Mouse (Mus musculus): ENCODE results near the gene Lin7b. TPM values are rescaled to one million over a fixed set of nuclear protein-coding genes. Genes with fewer than 3 reads are reported as not detected.

Gene Lin7b
- 1 to 10 TPM in 1 of 2 experiments, under 1 TPM in 1; 0.97 to 1.1 TPM for total RNA-seq (2021)

DNA sequence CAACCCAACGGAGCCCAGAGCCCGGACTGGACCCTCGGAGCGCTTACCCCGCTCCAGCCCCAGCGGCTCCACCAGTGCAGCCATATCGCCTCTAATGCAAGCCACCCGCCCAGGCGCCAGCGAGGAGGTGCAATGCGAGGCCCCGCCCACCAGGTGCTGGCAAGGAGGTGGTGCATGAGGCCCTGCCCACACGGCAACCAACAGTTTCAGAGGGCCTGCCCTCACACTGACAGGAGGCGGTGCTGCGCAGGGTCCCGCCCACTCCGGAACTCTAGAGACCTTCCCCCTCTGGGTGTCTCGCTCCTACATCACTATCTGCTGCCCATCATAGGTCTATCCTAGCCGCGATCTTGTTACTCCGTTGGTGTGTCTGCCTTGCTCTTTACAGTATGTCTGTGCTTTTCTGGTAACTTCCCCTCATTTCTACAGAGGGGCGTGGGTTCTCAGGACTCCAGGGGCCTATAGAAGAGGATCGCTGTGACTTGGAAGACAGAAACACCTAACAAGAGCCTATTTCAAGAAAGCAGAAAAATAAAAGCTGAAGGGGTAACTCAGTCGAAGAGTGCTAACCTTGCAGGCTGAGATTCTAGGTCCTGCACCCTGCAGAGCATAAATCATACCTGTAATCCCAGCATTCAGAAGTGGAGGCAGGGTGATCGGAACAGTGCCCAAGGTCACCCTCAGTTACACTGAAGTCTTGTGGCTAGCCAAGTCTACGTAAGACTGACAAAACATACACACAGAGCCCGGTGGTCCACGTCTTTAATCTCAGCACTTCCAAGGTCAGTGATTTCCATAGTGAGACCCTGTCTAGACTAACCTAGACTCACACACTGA, at the start of gene Lin7b:
Gene Lin7b, minus strand, starts transcription at position 109 of the 837 bp plus-strand sequence.
- intact Hi-C loops (cut with DNase I) = no loop called here
- DNase-seq = peak; percentile 89 to 90

DNA sequence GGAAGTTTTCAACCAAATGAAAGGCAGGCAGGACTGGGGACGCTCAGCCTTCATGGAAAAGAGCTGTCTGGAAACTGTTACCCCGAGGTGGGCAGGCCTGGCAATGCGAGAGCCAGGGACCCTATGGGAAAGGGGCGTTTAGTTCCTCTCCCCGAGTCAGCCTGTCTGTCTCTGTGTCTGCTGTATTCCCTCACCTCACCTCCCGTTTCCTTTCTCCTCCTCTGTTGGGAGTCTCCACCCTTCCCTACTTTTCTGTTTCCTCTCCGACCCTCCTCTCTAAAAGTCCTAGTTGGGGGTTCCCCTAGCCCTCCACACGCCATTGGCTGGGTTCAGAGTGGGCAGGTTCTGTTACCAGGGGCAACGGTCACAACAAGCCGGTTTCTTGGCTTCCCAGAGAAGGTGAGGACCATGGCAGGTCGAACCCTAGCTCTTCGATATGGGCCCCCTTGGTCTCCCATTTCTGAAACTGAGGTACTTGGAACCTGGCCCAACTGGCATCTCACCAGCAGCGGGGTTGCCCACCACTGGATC, 47.6 kb upstream of the Lin7b start:
- no peak for DNase-seq
- intact Hi-C loops (cut with DNase I) = no loop called here

DNA sequence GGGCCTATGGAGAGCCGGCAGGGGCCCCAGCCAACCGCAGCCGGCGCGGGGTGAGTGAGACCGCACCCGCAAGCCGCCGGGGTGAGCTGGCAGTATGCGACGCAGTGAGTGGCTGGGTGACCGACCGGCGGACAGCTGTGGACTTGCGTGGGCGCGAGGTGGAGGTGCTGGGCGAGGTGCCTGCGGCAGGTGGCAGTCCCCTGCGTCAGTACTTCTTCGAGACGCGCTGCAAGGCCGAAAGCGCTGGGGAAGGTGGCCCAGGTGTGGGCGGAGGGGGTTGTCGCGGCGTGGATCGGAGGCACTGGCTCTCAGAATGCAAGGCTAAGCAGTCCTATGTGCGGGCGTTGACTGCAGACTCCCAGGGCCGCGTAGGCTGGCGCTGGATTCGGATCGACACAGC, 45.3 kb upstream of the Lin7b start:
- DNase-seq = no peak
- intact Hi-C loops (cut with DNase I) = no loop called here

DNA sequence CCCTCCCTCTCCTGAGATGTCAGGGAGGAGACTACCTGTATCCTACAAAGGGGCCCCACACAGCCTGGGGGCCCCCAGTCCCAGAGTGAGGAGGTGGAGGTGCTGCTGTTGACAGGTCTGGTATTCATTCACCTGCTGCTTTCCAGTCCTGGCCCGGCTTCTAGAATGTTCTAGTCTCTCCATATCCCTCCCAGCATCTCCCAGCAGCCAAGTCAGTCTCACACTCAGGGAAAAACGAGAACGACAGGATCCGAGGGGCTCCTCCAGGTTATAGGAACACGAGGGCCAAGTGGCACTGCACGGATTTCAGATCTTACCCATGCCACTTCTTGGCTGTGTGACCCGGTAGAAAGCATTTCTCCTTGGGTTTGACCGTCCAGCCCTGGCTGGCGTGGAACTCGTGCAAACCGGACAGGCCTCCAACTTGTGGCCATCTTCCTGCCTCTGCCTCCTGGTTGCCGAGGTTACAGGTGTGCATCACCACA, 44.4 kb upstream of the Lin7b start:
- no peak for DNase-seq
- intact Hi-C loops (cut with DNase I) = no loop called here

DNA sequence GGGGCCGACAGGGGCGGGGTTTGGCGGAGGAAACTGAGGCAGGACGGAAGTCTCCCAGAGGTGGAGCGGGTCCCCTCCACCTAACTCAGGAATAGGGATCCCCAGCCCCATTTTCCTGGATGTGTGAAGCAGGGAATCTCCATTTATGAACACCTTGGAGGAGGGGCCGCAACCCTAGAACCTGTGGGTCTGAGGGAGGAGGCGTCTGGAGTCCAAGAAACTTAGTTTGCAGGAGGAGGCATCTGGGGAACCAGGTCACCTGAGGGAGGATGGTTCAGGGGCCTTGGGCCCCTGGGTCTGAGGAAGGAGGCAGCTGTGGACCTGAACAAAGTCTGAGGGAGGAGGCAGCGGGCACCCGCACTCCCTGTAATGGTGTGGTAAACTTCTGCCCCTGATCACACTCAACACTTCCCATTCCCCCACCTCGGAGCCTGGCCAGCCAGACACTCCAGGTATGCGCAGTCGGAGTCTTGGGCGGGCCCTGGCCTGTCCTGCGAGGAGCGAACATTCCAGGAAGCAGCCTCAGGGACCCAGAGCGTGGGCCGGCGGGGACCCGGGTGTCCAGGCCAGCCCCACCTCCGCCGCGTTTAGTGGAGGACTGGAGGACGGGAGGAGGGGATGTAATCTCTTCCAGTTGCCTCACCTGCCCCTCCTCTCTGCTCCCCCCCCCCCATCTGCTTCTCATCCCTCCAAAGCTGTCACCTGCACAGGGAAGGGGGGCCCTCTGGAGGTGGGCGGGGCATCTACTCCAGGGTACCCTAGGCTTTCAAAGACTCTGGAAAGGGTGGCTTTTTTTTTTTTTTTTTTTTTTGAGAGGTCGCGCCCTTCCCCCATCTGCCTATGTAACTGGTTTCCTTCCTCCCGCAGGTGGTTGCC, 43.7 kb upstream of the Lin7b start:
- intact Hi-C loops (cut with DNase I) = no loop called here
- DNase-seq = no peak

DNA sequence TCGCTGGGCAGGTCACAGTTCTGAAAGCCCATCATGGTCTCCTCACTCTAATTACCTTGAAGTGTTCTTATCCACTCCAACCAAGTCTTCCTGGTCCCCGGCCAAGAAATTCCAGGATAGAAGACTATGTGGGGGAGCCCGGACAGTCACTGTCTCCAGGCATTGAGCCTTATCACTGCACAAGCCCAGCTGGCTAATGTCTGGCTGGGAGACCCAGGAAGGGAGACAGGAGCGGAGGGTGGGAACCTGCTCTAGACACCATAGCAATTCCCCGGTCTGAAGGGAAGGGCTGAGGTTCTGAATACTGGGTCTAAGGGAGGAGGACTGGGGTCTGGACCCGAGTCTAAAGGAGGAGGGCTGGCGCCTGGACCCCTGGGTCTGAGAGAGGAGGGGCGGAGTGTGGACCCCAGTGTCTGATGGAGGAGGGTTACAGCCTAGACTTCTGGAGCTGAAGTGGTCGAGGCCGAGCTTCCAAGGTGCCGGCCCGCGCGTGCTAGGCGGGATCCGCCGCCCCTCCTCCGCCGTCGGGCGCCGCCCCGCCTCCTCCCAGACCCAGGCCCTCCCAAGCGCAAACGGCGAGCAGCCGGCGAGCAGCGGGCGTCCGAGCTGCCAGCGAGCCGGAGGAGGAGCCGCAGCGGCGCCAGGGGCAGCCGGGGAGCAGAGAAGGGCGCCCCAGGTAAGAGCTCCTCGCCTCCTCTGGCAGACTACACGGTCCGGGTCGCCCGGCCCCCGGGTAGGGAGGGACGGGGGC, 42.9 kb upstream of the Lin7b start, which contains the start of gene Ntf5:
Gene Ntf5, plus strand, starts transcription at position 583 of the 751 bp plus-strand sequence.
- peak; percentile 29 to 38 for DNase-seq
- intact Hi-C loops (cut with DNase I) = no loop called here

DNA sequence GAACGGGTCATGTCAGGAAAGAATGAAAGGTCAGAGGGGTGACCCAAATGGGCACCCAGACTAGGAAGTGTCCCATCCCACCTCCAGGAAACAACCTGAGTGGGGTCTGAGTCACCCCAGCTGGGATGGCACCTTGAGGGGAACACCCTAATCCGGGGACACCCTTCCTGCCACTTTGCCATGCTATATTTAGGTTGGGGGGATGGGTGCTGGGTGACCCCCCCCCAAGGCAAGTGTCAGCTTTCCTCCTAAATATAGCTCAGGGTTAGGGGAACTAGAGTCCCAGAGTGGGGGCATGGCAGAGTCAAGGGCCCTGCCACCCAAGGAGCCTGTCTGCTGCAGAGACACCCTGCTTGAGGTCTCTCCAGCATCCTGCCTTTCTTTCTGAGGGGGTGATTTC, 42.0 kb upstream of the Lin7b start:
- DNase-seq = no peak

DNA sequence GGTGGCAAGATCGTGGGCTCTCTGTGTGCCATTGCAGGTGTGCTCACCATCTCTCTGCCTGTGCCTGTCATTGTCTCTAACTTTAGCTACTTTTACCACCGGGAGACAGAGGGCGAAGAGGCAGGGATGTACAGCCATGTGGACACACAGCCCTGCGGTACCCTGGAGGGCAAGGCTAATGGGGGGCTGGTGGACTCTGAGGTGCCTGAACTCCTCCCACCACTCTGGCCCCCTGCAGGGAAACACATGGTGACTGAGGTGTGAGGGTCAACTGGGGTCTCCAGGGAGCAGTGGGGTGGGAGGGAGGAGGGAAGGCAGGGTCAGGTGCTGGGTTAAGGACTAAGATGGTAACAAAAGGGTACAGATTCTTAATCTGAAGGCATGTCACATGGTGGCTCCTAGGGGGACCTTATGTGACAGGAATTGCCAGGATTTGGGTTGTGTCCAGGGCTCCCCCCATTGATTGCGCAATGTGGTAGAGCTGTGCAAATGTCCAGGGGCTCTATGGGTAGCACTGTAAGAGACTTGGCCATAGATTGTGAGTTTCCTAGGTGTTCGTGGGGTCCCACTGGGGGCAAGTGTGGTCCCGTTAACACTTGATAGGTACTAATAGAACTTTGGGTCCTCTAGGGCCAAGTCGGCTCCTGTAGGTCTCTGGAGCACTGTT, 39.2 kb upstream of the Lin7b start:
- intact Hi-C loops (cut with DNase I) = loop anchor here (5.0 kb wide), 1 partner anchor 153 kb away; no protein-coding TSS in a partner anchor
- DNase-seq = no peak

More for the DNA sequence above, 42.0 kb upstream of the Lin7b start:
- intact Hi-C loops (cut with DNase I) = no loop called here

DNA sequence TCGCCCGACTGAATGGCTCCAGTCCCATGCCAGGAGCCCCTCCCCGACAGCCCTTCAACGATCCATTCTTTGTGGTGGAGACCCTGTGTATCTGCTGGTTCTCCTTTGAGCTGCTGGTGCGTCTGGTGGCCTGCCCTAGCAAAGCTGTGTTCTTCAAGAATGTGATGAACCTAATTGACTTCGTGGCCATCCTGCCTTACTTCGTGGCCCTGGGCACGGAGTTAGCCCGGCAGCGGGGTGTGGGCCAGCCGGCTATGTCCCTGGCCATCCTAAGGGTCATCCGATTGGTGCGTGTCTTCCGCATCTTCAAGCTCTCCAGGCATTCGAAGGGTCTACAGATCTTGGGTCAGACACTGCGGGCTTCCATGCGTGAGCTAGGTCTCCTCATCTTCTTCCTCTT, 38.6 kb upstream of the Lin7b start:
- no peak for DNase-seq
- intact Hi-C loops (cut with DNase I) = loop anchor here (5.0 kb wide), 1 partner anchor 153 kb away; no protein-coding TSS in a partner anchor

DNA sequence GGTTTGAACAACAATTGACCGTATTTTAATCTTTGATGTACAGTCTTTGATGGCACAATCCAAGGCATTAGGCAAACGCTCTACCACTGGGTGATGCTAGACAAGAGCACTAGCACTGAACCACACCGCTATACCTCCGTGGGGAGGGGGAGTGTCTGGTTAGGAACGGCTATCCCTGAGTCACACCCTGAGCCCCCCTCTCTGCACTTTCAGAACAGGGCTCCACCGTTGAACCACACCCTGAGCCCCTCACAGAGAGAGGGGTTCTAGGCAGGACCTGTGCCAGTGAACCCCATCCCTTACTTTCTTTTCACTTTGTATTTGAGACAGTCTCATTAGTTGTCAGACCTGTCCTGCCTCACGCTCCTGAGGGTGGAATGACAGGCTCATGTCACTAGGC, 38.0 kb upstream of the Lin7b start:
- intact Hi-C loops (cut with DNase I) = loop anchor here (5.0 kb wide), 1 partner anchor 154 kb away; no protein-coding TSS in a partner anchor

DNA sequence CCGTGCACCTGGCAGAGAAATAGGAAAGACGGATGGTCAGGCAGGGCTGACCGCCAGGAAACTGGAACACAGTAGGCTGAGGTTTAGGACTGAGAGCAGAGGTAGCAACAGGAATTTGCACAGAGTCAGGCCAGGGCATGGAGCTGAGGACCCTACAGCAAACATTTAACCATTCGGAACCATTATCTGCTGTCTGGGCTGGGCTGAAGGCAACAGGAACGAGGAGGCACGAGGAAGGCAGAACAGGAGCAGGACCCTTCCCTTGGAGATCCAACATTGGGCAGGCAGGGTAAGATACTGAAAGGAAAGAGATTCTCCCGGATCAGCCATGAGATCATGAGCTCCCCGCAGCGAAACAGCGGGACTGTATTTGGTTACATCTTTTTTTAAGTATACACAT, 37.5 kb upstream of the Lin7b start:
- intact Hi-C loops (cut with DNase I) = loop anchor here (5.0 kb wide), 1 partner anchor 154 kb away; no protein-coding TSS in a partner anchor
- DNase-seq = no peak

More for the DNA sequence above, 38.0 kb upstream of the Lin7b start:
- no peak for DNase-seq

DNA sequence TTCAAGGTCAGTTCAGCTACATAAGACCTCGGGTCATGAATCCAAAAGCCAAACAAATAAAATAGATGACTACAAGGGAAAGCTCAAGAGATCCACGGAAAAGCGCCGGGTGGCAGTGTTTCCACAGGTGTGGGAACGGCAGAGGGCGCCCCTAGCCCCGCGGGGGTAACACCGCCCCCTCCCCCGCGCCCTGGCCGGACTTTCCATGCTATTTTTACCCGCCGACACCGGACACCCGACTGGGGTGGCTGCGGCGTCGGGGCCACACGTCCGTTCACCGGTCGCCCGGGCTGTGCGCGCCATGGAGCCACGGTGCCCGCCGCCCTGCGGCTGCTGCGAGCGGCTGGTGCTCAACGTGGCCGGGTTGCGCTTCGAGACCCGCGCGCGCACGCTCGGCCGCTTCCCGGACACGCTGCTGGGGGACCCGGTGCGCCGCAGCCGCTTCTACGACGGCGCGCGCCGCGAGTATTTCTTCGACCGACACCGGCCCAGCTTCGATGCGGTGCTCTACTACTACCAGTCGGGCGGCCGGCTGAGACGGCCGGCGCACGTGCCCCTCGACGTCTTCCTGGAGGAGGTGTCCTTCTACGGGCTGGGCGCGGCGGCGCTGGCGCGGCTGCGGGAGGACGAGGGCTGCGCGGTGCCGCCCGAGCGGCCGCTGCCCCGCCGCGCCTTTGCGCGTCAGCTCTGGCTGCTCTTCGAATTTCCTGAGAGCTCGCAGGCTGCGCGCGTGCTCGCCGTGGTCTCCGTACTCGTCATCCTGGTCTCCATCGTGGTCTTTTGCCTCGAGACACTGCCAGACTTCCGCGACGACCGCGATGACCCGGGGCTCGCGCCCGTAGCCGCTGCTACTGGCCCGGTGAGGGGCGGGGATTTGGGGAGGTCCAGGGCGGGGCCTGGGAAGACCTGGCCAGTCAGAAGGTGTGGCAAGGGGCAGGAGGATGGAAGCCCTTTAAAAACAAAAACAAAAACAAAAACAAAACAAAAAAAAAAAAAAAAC, 36.1 kb upstream of the Lin7b start:
- intact Hi-C loops (cut with DNase I) = loop anchor here (5.0 kb wide), 1 partner anchor 156 kb away; no protein-coding TSS in a partner anchor
- DNase-seq = peak; percentile 50 to 66

DNA sequence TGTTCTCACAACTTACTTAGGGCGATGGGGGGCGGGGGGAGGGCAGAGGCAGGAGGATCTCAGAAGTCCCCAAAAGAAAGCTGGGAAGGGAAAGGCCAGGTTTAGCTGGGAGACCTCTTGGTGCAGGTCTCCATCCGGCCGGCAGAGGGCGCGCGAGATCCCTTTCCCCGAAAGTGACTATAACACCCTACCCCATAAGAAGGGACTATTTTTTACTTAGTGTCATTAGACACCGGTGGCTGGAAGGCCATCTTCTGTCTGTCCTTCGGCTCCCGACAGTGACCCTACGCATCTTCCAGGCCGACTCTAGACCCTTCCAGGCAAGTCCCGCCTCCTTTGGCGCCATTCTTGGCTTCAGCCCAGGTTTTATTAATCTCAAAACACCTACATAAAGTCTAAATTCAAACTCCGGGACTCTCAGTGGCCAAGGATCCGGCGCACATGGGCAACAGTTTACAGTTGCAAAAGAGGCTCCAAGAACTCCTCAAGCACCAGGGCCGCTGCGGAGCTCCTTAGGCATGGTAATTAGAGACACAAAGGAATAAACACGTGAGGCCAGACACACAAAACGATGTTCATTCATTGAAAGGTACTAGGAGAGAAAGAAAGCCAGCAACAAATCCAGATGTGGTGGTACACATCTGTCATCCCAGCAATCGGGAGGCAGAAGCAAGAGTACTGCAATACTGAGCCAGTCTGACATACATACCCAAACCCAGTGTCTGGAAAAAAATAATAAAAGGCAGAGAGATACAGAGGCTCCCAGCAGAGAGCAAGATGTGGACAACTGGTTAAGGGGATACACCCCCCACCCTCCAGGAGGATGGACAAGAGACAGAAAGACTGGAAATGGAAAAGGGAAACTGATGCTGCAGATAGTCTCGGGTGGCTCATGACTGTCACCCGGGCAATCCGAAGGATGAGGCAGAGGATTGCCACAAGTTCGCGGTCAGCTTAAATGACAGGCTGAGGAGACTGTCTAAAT, 35.0 kb upstream of the Lin7b start, which contains the start of gene Kcna7:
Gene Kcna7, plus strand, starts transcription at position 563 of the 985 bp plus-strand sequence.
- intact Hi-C loops (cut with DNase I) = loop anchor here (2.0 to 5.0 kb wide), 2 partner anchors 29 to 157 kb away; partner anchors contain the start of gene Gys1
- DNase-seq = peak; percentile 84 to 87

DNA sequence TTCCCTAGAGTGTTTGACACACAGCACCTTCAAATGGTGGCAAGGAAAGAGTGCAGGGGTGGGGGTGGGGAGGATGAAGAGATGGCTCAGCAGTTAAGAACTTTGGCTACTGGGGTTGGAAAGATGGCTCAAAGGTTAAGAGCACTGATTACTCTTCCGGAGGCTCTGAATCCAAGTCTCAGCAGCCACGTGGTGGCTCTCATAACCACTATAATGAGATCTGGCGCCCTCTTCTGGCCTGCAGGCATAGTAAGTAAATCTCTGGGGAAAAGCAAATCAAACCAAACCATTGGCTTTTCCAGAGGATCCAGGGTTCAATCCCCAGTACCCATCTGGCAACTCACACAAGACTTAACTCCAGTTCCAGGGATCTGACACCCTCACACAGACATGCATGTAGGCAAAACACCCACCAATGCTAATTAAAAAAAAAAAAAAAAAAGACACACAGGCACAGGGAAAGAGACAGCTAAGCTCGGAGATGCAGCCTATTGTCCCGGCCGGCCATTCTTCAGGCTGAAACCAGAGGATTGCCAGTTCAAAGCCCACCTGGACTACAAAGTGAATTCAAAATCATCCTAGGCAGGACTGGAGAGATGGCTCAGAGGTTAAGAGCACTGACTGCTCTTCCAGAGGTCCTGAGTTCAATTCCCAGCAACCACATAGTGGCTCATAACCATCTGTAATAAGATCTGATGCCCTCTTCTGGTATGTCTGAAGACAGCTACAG, 33.3 kb upstream of the Lin7b start:
- peak; percentile 54 to 76 for DNase-seq
- intact Hi-C loops (cut with DNase I) = loop anchor here (2.0 kb wide), 1 partner anchor 31 kb away; the partner anchor contains the start of gene Gys1

DNA sequence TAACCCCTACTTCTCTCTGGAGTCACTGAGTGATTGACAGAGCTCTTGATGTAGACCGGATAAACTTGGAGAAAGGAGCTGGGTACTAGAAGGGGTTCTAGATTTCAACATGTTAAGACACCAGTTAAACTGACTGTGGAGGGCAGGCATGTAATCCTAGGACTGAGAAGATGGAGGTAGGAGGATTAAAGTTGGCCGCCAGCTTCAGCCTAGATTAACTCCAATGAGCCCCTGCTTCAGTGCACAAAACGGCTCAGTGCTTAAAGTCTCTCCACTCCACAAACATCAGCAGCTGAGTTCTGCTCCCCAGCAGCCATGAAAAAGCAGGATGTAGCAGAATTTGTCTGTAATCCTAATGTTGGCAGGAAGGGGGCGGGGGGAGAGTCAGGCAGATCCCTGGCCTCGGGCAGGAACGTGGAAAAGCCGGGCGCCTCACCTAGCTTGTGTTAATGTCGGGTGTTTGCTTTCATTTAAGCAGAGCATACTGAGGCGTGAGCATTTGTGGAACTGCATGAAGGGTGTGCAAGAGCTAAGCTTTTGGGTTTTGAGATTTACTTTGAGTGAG, 31.2 kb upstream of the Lin7b start:
- DNase-seq = no peak
- intact Hi-C loops (cut with DNase I) = no loop called here

DNA sequence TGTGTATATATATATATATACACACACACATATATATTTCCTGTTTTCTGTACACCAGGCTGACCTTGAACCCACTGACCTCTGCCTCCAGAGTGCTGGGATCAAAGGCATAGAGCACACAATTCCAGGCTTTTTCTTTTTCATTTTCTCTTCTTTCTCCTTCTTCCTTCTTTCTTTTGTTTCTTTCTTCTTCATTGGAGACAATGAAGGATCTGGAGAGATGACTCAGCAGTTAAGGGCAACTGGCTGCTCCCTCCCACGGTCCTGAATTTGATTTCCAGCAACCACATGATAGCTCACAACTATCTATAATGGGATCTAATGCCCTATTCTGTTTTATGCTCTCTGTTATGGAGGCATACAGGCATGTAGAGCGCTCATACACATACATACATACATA, 26.4 kb upstream of the Lin7b start:
- intact Hi-C loops (cut with DNase I) = loop anchor here (2.0 kb wide), 1 partner anchor 90 kb away; no protein-coding TSS in a partner anchor
- no peak for DNase-seq

Data from heart, postnatal 10 days (tissue).